ENCODE assay signal across 9 mouse cellular contexts in the genomic region with DNA sequence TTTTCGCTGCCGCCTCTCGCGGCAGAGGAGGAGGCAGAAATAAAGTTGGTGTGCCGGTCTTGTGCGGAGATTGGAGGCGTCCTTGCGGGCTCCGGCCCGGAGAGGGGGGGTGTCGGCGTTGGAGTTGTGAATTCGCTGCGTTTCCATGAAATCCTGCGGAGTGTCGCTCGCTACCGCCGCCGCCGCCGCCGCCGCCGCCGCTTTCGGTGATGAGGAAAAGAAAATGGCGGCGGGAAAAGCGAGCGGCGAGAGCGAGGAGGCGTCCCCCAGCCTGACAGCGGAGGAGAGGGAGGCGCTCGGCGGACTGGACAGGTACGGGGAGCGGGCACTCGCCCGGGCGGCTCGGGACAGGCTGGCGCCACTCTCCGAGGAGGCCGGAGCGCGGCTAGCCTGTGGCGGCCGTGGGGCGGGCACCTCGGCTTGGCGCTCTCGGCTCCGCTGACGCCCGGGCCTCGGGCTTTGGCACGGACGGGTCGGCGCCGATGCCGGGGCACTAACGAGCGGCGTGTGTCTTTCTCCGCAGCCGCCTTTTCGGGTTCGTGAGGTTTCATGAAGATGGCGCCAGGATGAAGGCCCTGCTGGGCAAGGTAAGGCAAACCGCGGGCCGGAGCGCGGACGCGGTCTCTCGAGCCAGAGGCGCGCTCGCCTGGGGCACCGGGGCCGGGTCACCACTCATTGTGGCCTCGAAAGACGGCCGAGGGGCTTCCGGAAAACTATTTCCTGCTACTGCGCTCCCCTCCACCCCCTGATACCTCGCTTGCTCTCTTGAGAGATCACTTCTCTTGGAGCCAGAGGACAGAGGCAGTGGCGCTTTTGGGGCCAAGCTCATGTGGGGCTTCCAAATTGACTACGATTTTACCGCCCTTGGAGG. TPM values are rescaled to one million over a fixed set of nuclear protein-coding genes. Genes with fewer than 3 reads are reported as not detected.
A peak's percentile ranks its signal among the peaks of the same experiment; 100 is the strongest.
DNase-seq lines count a peak whose midpoint lies in the region; ATAC-seq and TF ChIP-seq lines count a peak whose summit lies in the region.
"Had no signal": no experiment of that assay in that cellular context is flagged by ENCODE, and none has a peak within 500 bp of the region (broad histone marks: within the 10 kb centered on the region; RNA-seq: fewer than 3 reads in every experiment).

No protein-coding gene starts in this region.

- 0% methylated on average over 65 of the region's 95 CpGs for WGBS in forebrain, embryonic 13.5 days
- WGBS in lung, embryonic 16.5 days, result 0% methylated on average over 49 of the region's 95 CpGs

- peak; percentile 44 for ATAC-seq in forebrain, embryonic 13.5 days
- peak; percentile 23 for ATAC-seq in lung, embryonic 16.5 days (ENCODE audit: low read depth)

- intact Hi-C loops in heart, postnatal 10 days (cut with DNase I), result loop anchor here (2.0 kb wide), 1 partner anchor 92 kb away; no protein-coding TSS in a partner anchor

- in situ Hi-C loops in CH12.LX (cut with MboI; ENCODE audit: low pct_ligation_motif_present, low pct_unique_long_range_greater_than_20kb, low sequenced_read_pairs), result no loop called here

- TF ChIP-seq CTCF in CH12.LX (conservative IDR thresholded peaks at IDR 0.05 in 1 of 2, IDR thresholded peaks at IDR 0.05 in 1 of 2; ENCODE audit: low read depth in 2 of 2, low read length in 2 of 2), result no peak

- peak overlapping the region; percentile 68 for H3K9ac ChIP-seq in CH12.LX (ENCODE audit: insufficient read depth, low read depth)
- H3K9ac ChIP-seq in forebrain, embryonic 13.5 days, result peak overlapping the region; percentile 91
- peak overlapping the region; percentile 93 for H3K9ac ChIP-seq in lung, embryonic 16.5 days (ENCODE audit: low read length)

- TF ChIP-seq POLR2A in CH12.LX (IDR thresholded peaks at IDR 0.05; ENCODE audit: low read depth, low read length), result no peak

- TF ChIP-seq EP300 in CH12.LX (IDR thresholded peaks at IDR 0.05; ENCODE audit: low read length), result no peak

- H3K9me3 ChIP-seq in CH12.LX (replicated peaks; ENCODE audit: low read length), result no peaks in the 10 kb centered on the region
- H3K9me3 ChIP-seq in forebrain, embryonic 13.5 days (replicated peaks), result no peaks in the 10 kb centered on the region
- H3K9me3 ChIP-seq in lung, embryonic 16.5 days (ENCODE audit: control insufficient read depth, low read length), result no peaks in the 10 kb centered on the region

- no peaks in the 10 kb centered on the region for H3K27me3 ChIP-seq in CH12.LX (replicated peaks)
- H3K27me3 ChIP-seq in forebrain, embryonic 13.5 days, result no peaks in the 10 kb centered on the region
- H3K27me3 ChIP-seq in lung, embryonic 16.5 days (ENCODE audit: control insufficient read depth, insufficient read depth, low read depth, low read length), result no peaks in the 10 kb centered on the region

- H3K36me3 ChIP-seq in CH12.LX (replicated peaks in 1 of 2; ENCODE audit: control insufficient read depth in 1 of 2, insufficient read depth in 1 of 2, low read length in 1 of 2), result no peaks in the 10 kb centered on the region
- H3K36me3 ChIP-seq in forebrain, embryonic 13.5 days (ENCODE audit: poor library complexity, severe bottlenecking), result no peaks in the 10 kb centered on the region
- no peaks in the 10 kb centered on the region for H3K36me3 ChIP-seq in lung, embryonic 16.5 days (ENCODE audit: control insufficient read depth, insufficient read depth, low read length)

- H3K4me2 ChIP-seq in CH12.LX (ENCODE audit: insufficient read depth, low read depth, poor library complexity, severe bottlenecking), result no peak overlapping the region
- peak overlapping the region; percentile 64 for H3K4me2 ChIP-seq in forebrain, embryonic 13.5 days
- peak overlapping the region; percentile 56 for H3K4me2 ChIP-seq in lung, embryonic 16.5 days (ENCODE audit: low read depth, low read length)

- dilution Hi-C loops in CH12.LX (cut with MboI; ENCODE audit: extremely low pct_ligation_motif_present, extremely low pct_unique_long_range_greater_than_20kb, low sequenced_read_pairs), result no loop called here

- H3K4me1 ChIP-seq in CH12.LX (ENCODE audit: control insufficient read depth in 1 of 2, insufficient read depth in 2 of 2), result no peaks in the 10 kb centered on the region
- no peaks in the 10 kb centered on the region; the same call in 1 of the 2 replicates for H3K4me1 ChIP-seq in brown adipose tissue, adult 24 weeks (ENCODE audit: control insufficient read depth, insufficient read depth, insufficient read length, low read length)
- no peaks in the 10 kb centered on the region for H3K4me1 ChIP-seq in forebrain, embryonic 13.5 days
- H3K4me1 ChIP-seq in lung, embryonic 16.5 days (replicated peaks; ENCODE audit: control insufficient read depth, insufficient read depth, low read length), result no peaks in the 10 kb centered on the region

- peak overlapping the region; percentile 70 to 91 (median 82) for H3K4me3 ChIP-seq in CH12.LX (replicated peaks in 1 of 3; ENCODE audit: low read depth in 2 of 3, low read length in 2 of 3, poor library complexity in 1 of 3)
- peak overlapping the region; percentile 98 for H3K4me3 ChIP-seq in brown adipose tissue, adult 24 weeks (ENCODE audit: insufficient read depth, low read depth, low read length)
- peak overlapping the region; percentile 78 for H3K4me3 ChIP-seq in forebrain, embryonic 13.5 days
- H3K4me3 ChIP-seq in lung, embryonic 16.5 days (ENCODE audit: low read length), result peak overlapping the region; percentile 86

- H3K27ac ChIP-seq in CH12.LX (ENCODE audit: insufficient read depth, low read depth), result peak overlapping the region; percentile 83
- H3K27ac ChIP-seq in brown adipose tissue, adult 24 weeks (replicated peaks; ENCODE audit: low read depth, low read length), result peak overlapping the region; percentile 89
- peak overlapping the region; percentile 96 for H3K27ac ChIP-seq in forebrain, embryonic 13.5 days
- H3K27ac ChIP-seq in lung, embryonic 16.5 days (ENCODE audit: low read length), result peak overlapping the region; percentile 98

- TF ChIP-seq RAD21 in CH12.LX (IDR thresholded peaks at IDR 0.05; ENCODE audit: low read depth, low read length), result no peak

- H3K79me2 ChIP-seq in CH12.LX (replicated peaks; ENCODE audit: control insufficient read depth, extremely low read depth, insufficient read depth, poor library complexity, severe bottlenecking), result peaks cover 19% of the 10 kb centered on the region

- no peak for DNase-seq in CH12.LX (ENCODE audit: extremely low read depth)
- DNase-seq in heart, postnatal 10 days, result peak; percentile 62 to 69
- peak; percentile 48 to 57 for DNase-seq in layer of hippocampus, adult 18-20 months (ENCODE audit: low spot score in 2 of 2)
- DNase-seq in ovary, postnatal 14 days (ENCODE audit: low spot score), result peak; percentile 45
- DNase-seq in thymus, postnatal 10 days (ENCODE audit: low spot score in 2 of 2), result peak; percentile 27 to 49

TF ChIP-seq in CH12.LX, 34 proteins besides CTCF, POLR2A, EP300 and RAD21:
- TF ChIP-seq MAZ (IDR thresholded peaks at IDR 0.05; ENCODE audit: low read depth, low read length), result no peak
- TF ChIP-seq MEF2A (IDR thresholded peaks at IDR 0.05; ENCODE audit: borderline replicate concordance, low read depth, low read length), result no peak
- TF ChIP-seq MXI1 (IDR thresholded peaks at IDR 0.05; ENCODE audit: low read depth, low read length), result no peak
- TF ChIP-seq NRF1 (IDR thresholded peaks at IDR 0.05; ENCODE audit: low read depth, low read length), result no peak

RNA-seq across cellular contexts. Expression of gene Kdm6a, which starts 0.7 kb away (rescaled TPM):
- total RNA-seq in CH12.LX (2012; rRNA removed) (12.5 and 17.6 TPM in 2 replicates), CH12.LX (2014; rRNA removed) (24.2 and 24.5 TPM in 2 replicates)
- 17.0 and 21.0 TPM in 2 replicates for polyA plus RNA-seq in CH12.LX (2012; ENCODE audit: insufficient read length, low read depth)
- 6.3 and 12.7 TPM in 2 replicates for polyA plus RNA-seq in brown adipose tissue, adult 24 weeks (2012; ENCODE audit: insufficient read depth, insufficient read length, missing spikeins)
- 19.4 and 21.0 TPM in 2 replicates for polyA plus RNA-seq in forebrain, embryonic 13.5 days (2015; fragmentation: Nextera tagmentation; extraction: Ambion mirVana)
- total RNA-seq in heart, postnatal 10 days (2021), result 10 to 100 TPM; 28.7 to 39.6 TPM
- 10 to 100 TPM; 37.5 to 69.9 TPM for total RNA-seq in layer of hippocampus, adult 18-20 months (2021)
- polyA plus RNA-seq in lung, embryonic 16.5 days (2015; fragmentation: Nextera tagmentation; extraction: Ambion mirVana), result 22.7 and 24.8 TPM in 2 replicates

RNA-seq across cellular contexts. Expression of gene Dusp21, which starts 17.4 kb away (rescaled TPM):
- total RNA-seq in CH12.LX (2012; rRNA removed), result not detected in 2 replicates
- not detected in 2 replicates for total RNA-seq in CH12.LX (2014; rRNA removed)
- not detected in 2 replicates for polyA plus RNA-seq in CH12.LX (2012; ENCODE audit: insufficient read length, low read depth)
- polyA plus RNA-seq in brown adipose tissue, adult 24 weeks (2012; ENCODE audit: insufficient read depth, insufficient read length, missing spikeins), result not detected in 2 replicates
- polyA plus RNA-seq in forebrain, embryonic 13.5 days (2015; fragmentation: Nextera tagmentation; extraction: Ambion mirVana), result not detected in 2 replicates
- total RNA-seq in heart, postnatal 10 days (2021), result not detected
- total RNA-seq in layer of hippocampus, adult 18-20 months (2021), result not detected
- polyA plus RNA-seq in lung, embryonic 16.5 days (2015; fragmentation: Nextera tagmentation; extraction: Ambion mirVana), result not detected in 2 replicates
- polyA plus RNA-seq: gonadal fat pad, adult 2 months had no signal
